Mouse (Mus musculus) stomach, postnatal 0 days (tissue): ENCODE measurements around the gene Rangap1. TPM values are rescaled to one million over a fixed set of nuclear protein-coding genes. Genes with fewer than 3 reads are reported as not detected.
A peak's percentile ranks its signal among the peaks of the same experiment; 100 is the strongest.

Experiments used
- ATAC-seq: fragments of 200-750 bp; cut with Nextera tagmentation; 2 replicates; pipeline ENCODE4 v1.8.0; 2017; ENCODE audit not compliant: low FRiP score, low TSS enrichment
- DNase-seq: peaks from one replicate; pipeline ENCODE4 v3.0.0-alpha.2; 2016; ENCODE audit warnings: low spot score
- H3K27ac ChIP-seq: fragments of 300-500 bp; sonication (generic); replicated peaks from 2 replicates; pipeline ENCODE4 v1.5.1; 2014; ENCODE audit warnings: mild to moderate bottlenecking, control low read depth
- H3K27me3 ChIP-seq: fragments of 300-500 bp; sonication (generic); 2 replicates; pipeline ENCODE4 v1.6.1; 2014; ENCODE audit warnings: low read length; ENCODE audit not compliant: control insufficient read depth, insufficient read depth
- H3K36me3 ChIP-seq: fragments of 300-500 bp; sonication (generic); 2 replicates; pipeline ENCODE4 v1.6.1; 2014; ENCODE audit warnings: low read length, mixed read lengths; ENCODE audit not compliant: control insufficient read depth, insufficient read depth
- H3K4me1 ChIP-seq: fragments of 300-500 bp; sonication (generic); replicated peaks from 2 replicates; pipeline ENCODE4 v1.6.1; 2014; ENCODE audit warnings: antibody characterized with exemption; ENCODE audit not compliant: control insufficient read depth, insufficient read depth
- H3K4me2 ChIP-seq: fragments of 300-500 bp; sonication (generic); replicated peaks from 2 replicates; pipeline ENCODE4 v1.6.1; 2014; ENCODE audit warnings: low read depth, mild to moderate bottlenecking, control low read depth, moderate library complexity
- H3K4me3 ChIP-seq: fragments of 300-500 bp; sonication (generic); 2 replicates; pipeline ENCODE4 v1.5.1; 2014; ENCODE audit warnings: low read depth, low read length, control low read depth
- H3K9ac ChIP-seq: fragments of 300-500 bp; sonication (generic); 2 replicates; pipeline ENCODE4 v1.6.1; 2014; ENCODE audit warnings: mild to moderate bottlenecking, low read length, control low read depth, mixed read lengths
- H3K9me3 ChIP-seq: fragments of 300-500 bp; sonication (generic); 2 replicates; pipeline ENCODE4 v1.6.1; 2016; ENCODE audit warnings: low read length; ENCODE audit not compliant: control insufficient read depth
- CTCF ChIP-seq: IDR thresholded peaks from 2 replicates; pipeline ENCODE4 v1.5.1; 2016; ENCODE audit warnings: antibody characterized with exemption, low read depth, mild to moderate bottlenecking, moderate library complexity
- EP300 ChIP-seq: optimal IDR thresholded peaks from 2 replicates; pipeline ENCODE3; 2016; ENCODE audit warnings: antibody characterized with exemption
- WGBS: fragments of 180-500 bp; shearing (Covaris S2); extraction: QIAGEN DNeasy Blood & Tissue Kit; methylation state at CpG from one replicate; pipeline ENCODE4 v1.1.7; 2014; 5-methylcytosine and 5-hydroxymethylcytosine counted together
- polyA plus RNA-seq: library from polyadenylated mRNA; unstranded; fragments of >200 nt; fragmentation: Nextera tagmentation; extraction: Ambion mirVana; gene quantifications from 2 replicates; pipeline ENCODE4 v1.2.1, GENCODE M21; 2015

The Rangap1 gene
- polyA plus RNA-seq, 1 experiment from 2014 or later = 40.2 TPM

DNA sequence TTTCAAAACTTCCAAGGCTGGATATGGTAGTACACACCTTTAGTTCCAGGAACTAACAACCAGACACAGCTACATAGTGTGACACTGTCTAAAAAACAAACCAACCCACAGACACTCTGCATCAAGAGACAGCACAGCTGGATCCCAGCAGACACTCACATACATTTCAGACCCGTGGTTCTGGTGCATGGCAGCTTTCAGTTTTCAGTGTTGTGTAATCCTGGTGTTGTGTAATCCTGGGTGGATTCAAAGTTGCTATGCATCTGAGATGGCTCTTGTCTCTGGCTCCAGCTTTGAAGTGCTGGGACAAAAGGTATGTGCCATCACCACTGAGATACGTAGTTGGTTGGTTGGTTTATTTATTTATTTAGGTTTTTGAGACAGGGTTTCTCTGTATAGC is 46.8 kb downstream of the Rangap1 start:
- Histone ChIP-seq H3K27me3 (0 out of 2 replicates have a peak, but pooled peaks cover 2% of the 10 kb centered on the region), H3K4me1 (no peaks in the 10 kb centered on the region), H3K27ac (no peak overlapping the region), H3K9me3 (no peaks in the 10 kb centered on the region), H3K36me3 (no peaks in the 10 kb centered on the region; the same call in 1 of the 2 replicates), H3K9ac (no peak overlapping the region), H3K4me2 (no peak overlapping the region), H3K4me3 (no peak overlapping the region)
- 55% methylated on average over 2 of the region's 2 CpGs for WGBS
- ATAC-seq = no peak
- TF ChIP-seq EP300 = no peak
- TF ChIP-seq CTCF = no peak
- no peak for DNase-seq

DNA sequence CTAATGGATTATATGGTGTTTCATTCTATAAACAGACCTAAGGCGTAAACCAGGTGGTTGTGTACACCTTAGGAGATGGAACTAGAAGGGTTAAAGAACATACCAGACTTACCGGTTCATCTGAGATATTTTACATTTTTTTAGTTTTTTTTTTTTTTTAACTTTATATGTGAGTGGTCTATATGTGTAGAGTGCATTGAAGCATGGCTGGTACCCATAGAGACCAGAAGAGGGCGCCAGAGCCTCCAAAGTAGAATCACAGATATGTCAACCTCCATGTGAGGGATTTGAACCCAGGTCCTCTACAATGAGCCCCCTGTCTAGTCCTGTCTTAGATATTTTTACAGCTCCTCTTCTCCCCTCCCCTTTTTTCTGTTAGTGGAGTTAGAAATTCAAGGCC is 47.5 kb downstream of the Rangap1 start:
- Histone ChIP-seq H3K36me3 (no peaks in the 10 kb centered on the region; the same call in 1 of the 2 replicates), H3K9ac (no peak overlapping the region), H3K27me3 (0 out of 2 replicates have a peak, but pooled peaks cover 5% of the 10 kb centered on the region), H3K27ac (no peak overlapping the region), H3K4me2 (no peak overlapping the region), H3K9me3 (no peaks in the 10 kb centered on the region), H3K4me3 (no peak overlapping the region), H3K4me1 (no peaks in the 10 kb centered on the region)
- ATAC-seq (no peak), DNase-seq (no peak)
- TF ChIP-seq CTCF (peak; percentile 64), EP300 (no peak)
- WGBS = 38% methylated on average over 3 of the region's 3 CpGs

DNA sequence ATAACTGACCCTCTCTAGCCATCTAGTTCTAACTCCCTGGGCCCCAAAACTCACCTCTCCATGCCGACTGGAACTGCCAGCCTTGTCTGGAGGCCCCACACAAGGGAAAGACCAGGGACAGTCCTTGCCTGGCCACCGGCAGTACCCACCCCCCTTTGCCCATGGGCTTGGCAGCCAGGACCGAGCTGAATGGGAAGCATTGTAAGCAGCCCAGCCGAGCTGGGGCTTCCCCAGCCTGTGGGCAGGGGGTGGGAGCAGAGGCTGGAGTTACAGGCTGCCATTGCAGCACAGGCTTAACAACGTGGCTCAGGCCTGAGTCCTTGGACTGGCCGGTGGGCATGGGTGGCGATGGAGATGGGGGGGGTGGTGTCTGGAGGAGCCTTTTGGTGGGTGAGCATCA is 48.2 kb downstream of the Rangap1 start, which contains the start of gene Chadl:
Gene Chadl, minus strand, starts transcription at position 113 of the 400 bp plus-strand sequence.
- H3K27ac ChIP-seq = no peak within 1 kb of the TSS
- ATAC-seq (no peak), DNase-seq (no peak)
- H3K4me1 ChIP-seq = no peaks in the 10 kb centered on the region
- TF ChIP-seq CTCF = no peak
- no peak for TF ChIP-seq EP300
- no peaks in the 10 kb centered on the region for H3K36me3 ChIP-seq
- H3K27me3 ChIP-seq = 0 out of 2 replicates have a peak, but pooled peaks cover 5% of the 10 kb centered on the region
- WGBS = 68% methylated on average over 7 of the region's 7 CpGs
- no peak within 1 kb of the TSS for H3K4me3 ChIP-seq
- H3K9ac ChIP-seq = no peak within 1 kb of the TSS
- no peak within 1 kb of the TSS for H3K4me2 ChIP-seq
- H3K9me3 ChIP-seq = no peaks in the 10 kb centered on the region

DNA sequence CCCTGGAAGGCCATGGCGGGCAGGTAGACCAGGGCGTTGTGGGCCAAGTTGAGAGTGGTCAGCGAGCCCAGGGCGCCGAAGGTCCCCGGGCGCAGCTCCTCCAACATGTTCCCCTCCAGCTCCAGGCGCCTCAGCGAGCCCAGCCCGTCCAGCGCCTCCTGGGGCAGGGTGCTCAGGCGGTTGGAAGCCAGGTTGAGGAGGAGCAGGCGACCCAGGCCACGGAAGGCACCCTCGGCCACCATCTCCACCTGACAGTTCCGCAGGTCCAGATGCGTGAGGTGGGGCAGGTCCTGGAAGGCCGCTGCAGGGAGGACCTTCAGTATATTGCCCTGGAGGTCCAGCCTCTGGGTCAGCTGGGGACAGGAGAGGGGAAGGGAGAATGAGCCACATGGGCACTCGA is 50.4 kb downstream of the Rangap1 start:
- peak overlapping the region; percentile 49 for H3K4me3 ChIP-seq
- peak overlapping the region; percentile 65 for H3K9ac ChIP-seq
- H3K4me1 ChIP-seq = no peaks in the 10 kb centered on the region
- no peak overlapping the region for H3K27ac ChIP-seq
- DNase-seq = no peak
- H3K4me2 ChIP-seq = peak overlapping the region; percentile 98
- WGBS = 40% methylated on average over 16 of the region's 19 CpGs
- TF ChIP-seq CTCF = no peak
- TF ChIP-seq EP300 = no peak
- H3K27me3 ChIP-seq = 0 out of 2 replicates have a peak, but pooled peaks cover 5% of the 10 kb centered on the region
- no peaks in the 10 kb centered on the region for H3K9me3 ChIP-seq
- no peaks in the 10 kb centered on the region for H3K36me3 ChIP-seq
- ATAC-seq = no peak

DNA sequence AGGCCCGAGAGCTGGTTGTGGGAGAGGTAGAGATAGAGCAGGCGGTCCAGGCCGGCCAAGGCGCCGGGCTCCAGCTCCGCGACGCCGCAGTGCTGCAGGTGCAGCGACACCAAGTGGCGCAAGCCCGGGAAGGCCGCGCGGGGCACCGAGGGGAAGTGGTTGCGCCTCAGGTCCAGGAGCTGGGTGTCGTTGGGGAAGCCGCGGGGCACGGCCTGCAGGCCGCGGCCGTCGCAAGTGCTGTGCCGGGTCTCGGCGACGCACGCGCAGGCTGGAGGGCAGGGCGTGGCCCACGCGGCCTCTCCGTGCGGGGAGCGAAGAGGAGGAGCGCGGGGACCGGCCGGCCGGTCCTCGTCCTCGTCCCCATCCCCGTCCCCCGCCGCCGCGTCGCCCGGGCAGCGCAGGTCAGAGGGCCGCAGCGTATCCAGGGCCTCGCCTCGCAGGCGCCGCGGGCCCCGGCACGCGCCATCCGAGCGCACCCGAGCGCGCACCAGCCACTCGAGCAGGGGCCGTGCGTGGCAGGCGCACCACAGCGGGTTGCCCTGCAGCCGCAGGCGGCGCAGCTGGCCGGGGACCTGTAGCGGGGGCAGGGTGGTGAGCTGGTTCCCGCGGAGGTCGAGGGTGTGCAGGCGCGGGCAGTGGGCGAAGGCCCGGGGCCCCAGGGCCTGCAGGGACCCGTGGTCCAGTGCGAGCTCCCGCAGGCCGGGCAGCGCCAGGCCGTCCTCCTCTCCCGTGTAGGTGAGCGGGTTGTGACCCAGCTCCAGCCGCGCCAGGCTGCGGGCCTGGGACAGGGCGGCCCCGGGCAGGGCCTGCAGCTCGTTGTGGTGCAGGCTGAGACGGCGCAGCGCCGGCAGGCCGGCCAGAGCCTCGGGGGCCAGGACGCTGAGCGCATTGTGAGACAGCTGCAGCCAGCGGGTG is 51.1 kb downstream of the Rangap1 start:
- WGBS = under 1% methylated on average over 63 of the region's 107 CpGs
- Histone ChIP-seq H3K4me3 (peak overlapping the region; percentile 49), H3K36me3 (no peaks in the 10 kb centered on the region), H3K27me3 (0 out of 2 replicates have a peak, but pooled peaks cover 5% of the 10 kb centered on the region), H3K9me3 (no peaks in the 10 kb centered on the region), H3K27ac (peak overlapping the region; percentile 35; the same call in 1 of the 2 replicates), H3K9ac (peak overlapping the region; percentile 65), H3K4me1 (no peaks in the 10 kb centered on the region), H3K4me2 (peak overlapping the region; percentile 98)
- TF ChIP-seq CTCF (peak; percentile 79), EP300 (no peak)
- peak; percentile 89 for DNase-seq
- peak; percentile 84 for ATAC-seq
